Mouse (Mus musculus) CD4-positive helper T cell, adult 2 months (primary cell): ENCODE data around the gene Lin28a.
"Not testable (repeated sequence)": the region's sequence is repeated elsewhere in the genome, so short reads cannot be mapped to it uniquely, and the experiment has no call there.

Experiments used
- DNase-seq: peaks from one replicate; pipeline ENCODE4 v3.0.0-alpha.2; 2012; ENCODE audit warnings: low read depth, missing footprints, low spot score

Gene Lin28a

GRCm38 (mm10) chr4:134019210-134019609, 569 bp upstream of the Lin28a start:
- no peak for DNase-seq

- no peak for DNase-seq
These were observed 433 bp downstream of the Lin28a start for GRCm38 (mm10) chr4:134018038-134018778.

- DNase-seq: no peak
These were observed 1.3 kb downstream of the Lin28a start for GRCm38 (mm10) chr4:134017201-134017865.

GRCm38 (mm10) chr4:134016767-134017166, 1.9 kb downstream of the Lin28a start:
- DNase-seq: no peak

- no peak for DNase-seq
These were observed 2.4 kb downstream of the Lin28a start for GRCm38 (mm10) chr4:134016208-134016607.

- DNase-seq: no peak
These were observed 5.6 kb downstream of the Lin28a start for GRCm38 (mm10) chr4:134012858-134013528.

GRCm38 (mm10) chr4:134011450-134012414, 6.9 kb downstream of the Lin28a start:
- no peak for DNase-seq

GRCm38 (mm10) chr4:134009709-134010108, 8.9 kb downstream of the Lin28a start:
- no peak for DNase-seq

GRCm38 (mm10) chr4:134006845-134007244, 11.8 kb downstream of the Lin28a start:
- DNase-seq: no peak

- DNase-seq: no peak
These were observed 12.9 kb downstream of the Lin28a start for GRCm38 (mm10) chr4:134005581-134006358.

- no peak for DNase-seq
These were observed 15.7 kb downstream of the Lin28a start for GRCm38 (mm10) chr4:134002903-134003302.

- DNase-seq: no peak
These were observed 16.4 kb downstream of the Lin28a start for GRCm38 (mm10) chr4:134002246-134002645.

- no peak for DNase-seq
These were observed 16.9 kb downstream of the Lin28a start for GRCm38 (mm10) chr4:134001710-134002109.

- DNase-seq: peak; percentile 99
These were observed 17.9 kb downstream of the Lin28a start, which contains the start of gene Dhdds for GRCm38 (mm10) chr4:134000466-134001438. Gene Dhdds, minus strand, starts transcription at chr4:134000918.

GRCm38 (mm10) chr4:133994697-133995096, 23.9 kb downstream of the Lin28a start:
- no peak for DNase-seq

GRCm38 (mm10) chr4:133991087-133991660, 27.5 kb downstream of the Lin28a start:
- no peak for DNase-seq

- DNase-seq: no peak
These were observed 28.6 kb downstream of the Lin28a start for GRCm38 (mm10) chr4:133990035-133990434.

- DNase-seq: not testable (repeated sequence)
These were observed 30.4 kb downstream of the Lin28a start for GRCm38 (mm10) chr4:133988289-133988688.

- no peak for DNase-seq
These were observed 35.7 kb downstream of the Lin28a start for GRCm38 (mm10) chr4:133982936-133983335.
